Mouse (Mus musculus) urinary bladder, adult 18-20 months (tissue): ENCODE results near the gene Usp28.

Experiments
- DNase-seq, 2 experiments: peaks; one replicate each; pipeline ENCODE4 v3.0.0; 2022; ENCODE audit warnings: low spot score in 2 of 2, mixed read lengths in 2 of 2

Usp28 gene

GRCm38 (mm10) chr9:49023956-49024355 is 38.8 kb downstream of the Usp28 start:
- no peak for DNase-seq

GRCm38 (mm10) chr9:49024529-49024928 is 39.4 kb downstream of the Usp28 start:
- DNase-seq = no peak

GRCm38 (mm10) chr9:49034764-49035163 is 49.6 kb downstream of the Usp28 start:
- DNase-seq = no peak

GRCm38 (mm10) chr9:49050901-49051300 is 65.7 kb downstream of the Usp28 start:
- no peak for DNase-seq

- peak in 1 of 2 experiments; percentile 16 for DNase-seq
These were observed 66.2 kb downstream of the Usp28 start for GRCm38 (mm10) chr9:49051349-49051748.

- DNase-seq = no peak
These were observed 68.9 kb downstream of the Usp28 start for GRCm38 (mm10) chr9:49054028-49054427.

GRCm38 (mm10) chr9:49055333-49056205 is 70.4 kb downstream of the Usp28 start, which contains the start of gene Zw10:
Gene Zw10 (plus strand): TSS chr9:49055613.
- DNase-seq = peak; percentile 90 to 91

- DNase-seq = no peak
These were observed 91.7 kb downstream of the Usp28 start for GRCm38 (mm10) chr9:49076847-49077246.

- no peak for DNase-seq
These were observed 95.9 kb downstream of the Usp28 start, which contains the start of gene Tmprss5 for GRCm38 (mm10) chr9:49081107-49081506. Gene Tmprss5 (plus strand): TSS chr9:49081260.

- DNase-seq = peak; percentile 4 to 41
These were observed 96.4 kb downstream of the Usp28 start for GRCm38 (mm10) chr9:49081561-49081960.

- no peak for DNase-seq
These were observed 102.1 kb downstream of the Usp28 start for GRCm38 (mm10) chr9:49087317-49087716.
